Mouse (Mus musculus) hindlimb bud, embryonic 11.5 days (tissue): ENCODE results near the gene Tmem199.

ENCODE experiments used
- DNase-seq: peaks from one replicate; pipeline ENCODE4 v3.0.0-alpha.2; 2012; ENCODE audit warnings: low read depth, low spot score; ENCODE audit errors: extremely low spot score

Tmem199 gene

DNA sequence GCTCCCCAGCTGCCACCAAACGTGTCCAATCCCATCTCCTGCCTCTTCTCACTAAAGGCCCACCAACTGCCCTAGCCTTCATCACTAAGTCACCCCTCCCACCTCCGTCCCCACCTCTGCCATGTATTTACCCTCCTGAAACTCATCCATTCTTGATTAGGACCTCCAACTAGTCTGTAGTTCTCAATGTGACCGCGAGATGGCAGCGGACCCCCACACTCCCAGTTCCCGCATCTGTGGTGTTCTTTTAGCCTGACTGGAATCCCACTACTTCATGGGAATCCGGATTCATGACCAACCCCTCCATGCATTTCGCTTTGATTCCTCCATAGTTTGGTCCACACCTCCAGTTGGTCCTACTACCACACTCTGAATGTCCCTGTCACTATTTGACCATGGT lies 23.8 kb downstream of the Tmem199 start:
- DNase-seq = no peak

DNA sequence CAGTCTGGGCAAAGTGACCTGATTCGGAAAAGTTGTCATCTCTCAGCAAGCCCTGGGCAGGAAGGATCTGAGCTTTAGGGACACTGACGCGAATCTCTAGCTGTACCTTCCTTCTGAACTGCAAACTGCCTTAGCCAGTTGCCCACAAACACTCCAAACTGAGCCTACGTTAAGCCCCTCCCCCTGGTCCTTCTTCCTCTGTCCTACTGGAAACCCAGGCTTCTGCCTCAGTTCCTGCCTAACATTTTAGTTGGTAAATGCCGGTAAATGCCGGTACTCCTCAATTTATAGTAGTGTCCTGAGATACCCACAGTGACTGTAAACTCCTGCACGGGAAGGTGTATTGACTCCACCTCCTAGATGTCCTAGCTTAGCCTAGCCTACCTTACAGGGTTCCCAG lies 28.3 kb downstream of the Tmem199 start:
- no peak for DNase-seq

DNA sequence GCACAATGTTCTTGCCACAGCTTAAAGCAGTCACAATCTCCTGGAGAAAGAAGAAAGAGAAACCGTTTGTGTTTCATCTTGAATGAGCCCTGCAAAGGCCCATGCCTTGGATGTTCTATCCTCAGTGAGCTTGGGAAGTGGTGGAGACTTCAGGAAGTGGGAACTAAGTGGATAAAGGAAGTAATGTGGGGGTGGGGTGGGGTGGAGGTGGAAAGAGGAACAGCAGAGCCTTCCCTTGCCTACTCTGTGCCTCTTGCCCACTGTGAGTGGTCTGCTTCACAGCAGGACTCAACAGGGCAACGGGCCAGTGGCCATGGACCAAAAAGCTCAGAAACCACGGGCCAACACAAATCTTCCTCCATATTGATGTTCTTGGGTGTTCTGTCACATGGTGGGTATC lies 36.7 kb downstream of the Tmem199 start:
- no peak for DNase-seq

DNA sequence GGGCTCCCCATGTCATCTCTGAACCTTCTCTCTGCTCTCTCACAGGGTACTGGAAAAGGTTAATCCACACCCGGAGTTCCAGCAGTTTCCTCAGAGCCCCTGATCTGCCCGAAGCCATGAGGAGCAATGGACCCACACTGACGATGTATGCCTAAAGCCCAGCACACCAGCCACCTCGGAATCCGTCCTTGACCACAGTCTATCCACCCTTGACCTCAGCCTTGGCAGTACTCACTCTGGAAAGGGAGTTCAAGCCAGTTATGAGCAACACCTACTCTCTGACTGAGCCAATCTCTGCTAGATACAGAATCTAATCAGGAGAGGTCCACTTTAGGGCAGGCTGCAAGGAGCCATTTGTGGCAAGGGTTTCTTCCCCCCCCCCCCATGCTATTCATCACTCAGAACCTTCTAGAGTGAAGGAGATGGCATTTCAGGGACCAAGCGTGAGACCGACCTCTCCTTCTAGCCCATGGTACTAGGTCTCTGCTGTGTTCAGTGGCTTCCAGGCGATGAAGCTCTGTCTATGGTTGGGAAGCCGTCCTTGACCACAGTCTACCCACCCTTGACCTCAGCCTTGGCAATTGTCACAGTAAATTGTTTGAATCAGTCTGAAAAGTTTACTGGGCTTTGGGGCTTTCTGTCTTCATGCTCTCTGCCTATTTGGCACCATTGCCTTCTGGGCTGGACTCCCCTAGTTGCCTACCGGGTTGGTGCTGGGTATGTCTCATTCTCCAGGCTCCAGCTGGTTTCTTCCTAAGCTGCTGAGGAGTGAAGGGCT lies 40.5 kb downstream of the Tmem199 start:
- no peak for DNase-seq

DNA sequence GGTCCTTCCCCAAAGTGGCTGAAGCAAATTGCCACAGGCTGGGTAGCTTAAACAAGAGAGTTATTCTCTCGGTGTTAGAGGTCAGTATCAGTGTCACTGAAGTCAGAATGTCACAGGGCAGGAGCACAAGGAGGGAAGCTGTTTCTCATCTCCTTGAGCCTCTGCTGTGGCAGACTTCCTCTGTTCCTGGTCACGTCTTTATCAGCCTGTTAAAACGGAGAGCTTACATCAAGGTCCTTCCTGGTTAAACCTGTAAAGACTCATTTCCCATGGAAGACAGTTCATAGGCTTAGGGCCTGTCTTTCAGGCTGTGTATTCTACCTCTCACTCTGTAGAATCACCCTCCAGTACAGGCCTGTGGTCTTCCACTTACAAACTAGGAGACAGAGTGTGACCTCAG lies 44.0 kb downstream of the Tmem199 start:
- no peak for DNase-seq

DNA sequence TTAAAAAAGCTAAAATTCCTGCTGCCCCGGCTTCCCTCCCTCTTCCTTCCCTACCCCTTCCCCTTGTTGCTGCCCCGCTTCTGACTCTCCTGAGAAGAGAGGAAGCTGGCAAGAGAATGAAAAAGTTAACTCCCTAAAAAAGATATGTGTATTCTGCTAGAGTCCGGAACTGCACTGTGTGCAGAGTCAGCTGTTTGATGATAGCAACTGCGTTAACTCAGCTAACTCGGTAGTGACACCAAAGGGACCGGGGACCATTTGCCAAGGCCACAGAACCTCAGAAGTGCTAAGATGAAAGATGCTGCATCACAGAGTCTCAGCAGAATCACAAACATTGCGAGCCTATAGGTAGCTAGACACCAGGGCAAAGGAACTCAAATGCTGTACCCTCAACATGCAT lies 44.5 kb downstream of the Tmem199 start:
- DNase-seq = no peak

DNA sequence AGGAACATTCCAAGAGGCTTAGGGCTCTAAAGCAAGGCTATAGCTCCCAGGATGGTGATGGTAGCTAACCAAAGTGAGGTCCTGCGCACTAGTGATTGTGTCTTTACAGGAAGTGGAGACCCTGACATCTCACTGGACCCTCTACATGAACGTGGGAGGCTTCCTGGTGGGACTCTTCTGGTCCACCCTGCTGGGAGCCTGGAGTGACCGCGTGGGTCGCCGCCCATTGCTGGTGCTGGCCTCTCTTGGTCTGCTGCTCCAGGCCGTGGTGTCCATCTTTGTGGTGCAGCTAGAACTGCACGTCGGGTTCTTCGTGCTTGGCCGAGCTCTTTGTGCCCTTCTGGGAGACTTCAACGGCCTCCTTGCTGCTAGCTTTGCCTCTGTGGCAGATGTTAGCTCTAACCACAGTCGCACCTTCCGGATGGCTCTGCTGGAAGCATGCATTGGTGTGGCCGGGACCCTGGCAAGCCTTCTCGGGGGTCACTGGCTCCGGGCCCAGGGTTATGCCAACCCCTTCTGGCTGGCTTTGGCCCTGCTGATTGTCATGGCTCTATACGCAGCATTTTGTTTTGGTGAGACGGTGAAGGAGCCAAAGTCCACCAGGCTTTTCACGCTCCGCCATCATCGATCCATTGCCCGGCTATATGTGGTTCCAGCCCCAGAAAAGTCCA lies 45.6 kb downstream of the Tmem199 start:
- DNase-seq = no peak

DNA sequence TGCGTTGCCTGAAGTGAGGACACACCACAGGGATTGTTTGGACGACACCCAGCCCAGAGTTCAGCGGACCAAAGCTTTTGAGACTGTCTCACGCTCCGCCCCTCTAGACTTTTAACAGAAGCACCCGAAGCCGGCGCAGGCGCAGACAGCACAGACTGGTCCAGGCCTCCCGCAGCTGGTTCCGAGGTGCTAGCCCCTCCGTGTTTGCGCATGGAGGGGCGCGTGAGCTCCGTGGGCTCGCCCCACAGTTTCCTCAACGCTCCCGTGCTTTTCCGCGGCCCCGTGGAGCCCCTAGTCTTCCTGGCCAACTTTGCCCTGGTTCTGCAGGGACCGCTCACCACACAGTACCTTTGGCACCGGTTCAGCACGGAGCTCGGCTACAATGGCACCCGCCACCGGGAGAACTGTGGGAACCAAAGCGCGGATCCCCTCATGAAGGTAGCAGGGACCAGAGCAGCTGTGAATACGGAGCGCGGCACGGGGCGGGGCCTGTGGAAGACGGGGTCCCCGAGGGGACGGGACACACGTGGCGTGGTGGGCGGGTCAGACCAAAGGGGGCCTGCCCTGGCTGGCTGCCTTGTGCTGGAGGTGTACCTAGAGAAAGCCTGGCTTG lies 46.3 kb downstream of the Tmem199 start, which contains the start of gene Slc46a1:
Gene Slc46a1 (plus strand): TSS at position 130 of the 613 bp plus-strand sequence.
- DNase-seq = no peak

DNA sequence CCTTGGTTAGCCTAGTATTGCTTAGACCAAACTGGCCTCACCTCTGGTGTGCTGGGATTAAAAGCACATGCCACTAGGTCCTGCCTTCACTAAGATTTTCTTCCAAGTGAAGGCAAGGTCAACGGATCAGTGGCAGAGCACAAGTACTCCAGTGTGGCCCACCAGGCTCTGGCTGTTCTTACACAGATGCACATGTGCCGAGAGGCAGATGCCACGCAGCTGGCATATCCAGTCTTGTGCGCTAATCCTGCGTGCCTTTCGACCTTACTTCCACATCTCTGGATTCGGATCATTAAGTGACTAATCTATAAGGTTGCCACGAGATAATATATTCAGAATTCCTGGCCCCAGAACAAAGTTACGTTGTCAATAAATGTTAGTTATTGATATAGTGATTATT lies 46.9 kb downstream of the Tmem199 start:
- DNase-seq = no peak

DNA sequence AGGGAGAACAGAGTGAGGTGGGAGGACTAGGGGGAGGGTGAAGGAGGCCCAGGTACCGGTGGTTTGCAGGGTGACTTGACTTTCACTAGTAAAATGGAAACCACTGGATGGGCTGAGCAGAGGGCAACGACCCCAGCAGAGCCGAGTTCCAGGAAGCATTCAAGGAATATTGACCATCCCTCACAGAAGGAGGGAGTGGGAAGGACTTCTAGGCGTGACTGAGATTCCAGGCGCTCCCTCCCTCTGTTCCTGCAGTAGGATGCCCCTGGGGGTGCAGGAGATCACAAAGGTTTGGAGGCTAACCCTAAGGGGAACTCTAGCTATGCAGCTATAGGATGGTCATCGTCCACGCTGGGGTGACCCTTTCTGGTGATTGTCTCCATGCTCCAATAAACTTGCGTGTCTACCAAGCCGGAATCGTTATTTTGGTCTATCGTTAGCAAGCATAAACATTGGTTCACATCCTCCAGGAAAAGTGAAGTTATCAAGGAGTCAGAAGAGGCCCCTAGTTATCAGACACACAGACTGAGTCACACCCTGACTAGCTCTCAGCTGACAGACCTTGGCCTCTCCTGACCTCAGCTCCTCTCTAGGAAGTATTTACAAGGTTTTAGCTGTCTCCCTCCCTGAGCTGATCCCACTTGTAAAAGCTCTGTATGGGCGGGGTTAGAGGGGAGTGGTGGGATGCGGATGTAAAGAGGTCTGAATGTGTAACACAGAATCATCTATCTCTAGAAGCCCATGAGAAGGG lies 48.5 kb downstream of the Tmem199 start:
- no peak for DNase-seq

DNA sequence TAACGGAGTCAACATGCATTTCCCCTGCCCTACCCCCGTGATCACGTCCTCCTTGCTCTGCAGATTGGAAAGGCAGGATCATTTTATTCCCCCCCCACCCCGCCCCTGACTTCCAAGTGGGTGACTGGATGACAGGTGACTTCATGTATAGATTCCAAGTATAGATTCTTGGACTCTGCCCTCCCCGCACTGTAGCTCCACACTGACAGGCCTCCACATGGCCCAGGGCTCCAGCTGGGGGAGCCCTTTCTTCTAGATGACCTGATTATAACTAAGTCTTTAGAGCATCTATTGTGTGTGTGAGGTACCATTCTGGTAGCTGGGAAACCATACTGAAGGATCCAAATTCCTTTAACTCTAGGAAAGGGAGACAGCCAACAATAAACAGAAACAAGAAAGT lies 49.3 kb downstream of the Tmem199 start:
- no peak for DNase-seq

DNA sequence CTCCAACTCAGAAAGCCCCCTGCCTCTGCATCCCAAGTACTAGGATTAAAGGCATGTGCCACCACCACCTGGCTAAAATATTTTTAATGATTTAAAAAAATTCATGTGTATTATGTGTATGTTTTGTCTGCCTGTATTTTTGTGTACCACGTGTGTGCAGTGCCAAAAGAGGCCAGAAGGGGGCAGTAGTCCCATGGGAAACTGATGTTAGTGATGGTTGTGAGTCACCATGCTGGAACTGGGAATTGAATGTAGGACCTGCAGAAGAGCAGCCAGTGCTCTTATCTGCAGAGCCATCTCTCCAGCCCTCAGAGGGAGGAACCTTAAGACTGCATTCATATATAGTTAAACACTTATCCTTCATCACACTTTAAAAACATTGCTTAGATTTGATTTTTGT lies 50.1 kb downstream of the Tmem199 start:
- no peak for DNase-seq

DNA sequence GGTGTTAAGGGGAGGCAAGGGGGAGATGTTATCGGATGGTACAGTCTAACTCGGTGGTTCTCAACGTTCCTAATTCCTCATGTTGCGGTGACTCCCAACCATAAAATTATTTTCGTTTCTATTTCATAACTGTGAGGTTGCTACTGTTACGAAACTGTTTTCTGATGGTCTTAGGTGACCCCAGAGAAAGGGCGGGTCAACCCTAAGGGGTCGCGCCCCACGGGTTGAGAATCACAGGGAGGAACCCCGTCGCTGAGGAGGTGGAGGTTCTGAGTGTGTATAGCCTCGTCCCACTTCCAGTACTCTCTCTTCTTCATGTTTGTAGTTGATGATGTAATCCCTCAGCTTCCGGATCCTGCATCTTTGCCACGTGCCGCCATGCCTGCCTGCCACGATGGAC lies 53.2 kb downstream of the Tmem199 start:
- no peak for DNase-seq
